Mouse (Mus musculus): ENCODE measurements around the gene Usp43. TPM values are rescaled to one million over a fixed set of nuclear protein-coding genes. Genes with fewer than 3 reads are reported as not detected.
A peak's percentile ranks its signal among the peaks of the same experiment; 100 is the strongest.

Gene Usp43
- 1 to 10 TPM; 1.5 to 1.7 TPM for total RNA-seq (2021)
- long read RNA-seq, experiment 1, full-length matches to known transcripts = 3 of 3 reads
- long read RNA-seq, experiment 1, partial matches to known transcripts = 0 of 3 reads
- long read RNA-seq, experiment 1, other reads (novel, unspliced or antisense) = 0 of 3 reads
- long read RNA-seq, experiment 2, full-length matches to known transcripts = 3 of 4 reads
- long read RNA-seq, experiment 2, partial matches to known transcripts = 1 of 4 reads
- long read RNA-seq, experiment 2, other reads (novel, unspliced or antisense) = 0 of 4 reads

- peak; percentile 29 to 60 for DNase-seq (ENCODE audit: low spot score in 2 of 2)
Measured at GRCm38 (mm10) chr11:67921827-67922754, at the start of gene Usp43. Gene Usp43, minus strand, starts transcription at chr11:67922153.

- no peak for DNase-seq (ENCODE audit: low spot score in 2 of 2)
Measured at GRCm38 (mm10) chr11:67967831-67968230, 45.9 kb upstream of the Usp43 start.

GRCm38 (mm10) chr11:67965905-67966878 lies 44.2 kb upstream of the Usp43 start, which contains the start of gene Stx8:
Gene Stx8, plus strand, starts transcription at chr11:67966193.
- DNase-seq (ENCODE audit: low spot score in 2 of 2) = peak; percentile 97 to 99

- DNase-seq (ENCODE audit: low spot score in 2 of 2) = peak; percentile 68 to 82
Measured at GRCm38 (mm10) chr11:67965242-67965883, 43.4 kb upstream of the Usp43 start, which contains the start of gene Cfap52. Gene Cfap52, minus strand, starts transcription at chr11:67965651.

- no peak for DNase-seq (ENCODE audit: low spot score in 2 of 2)
Measured at GRCm38 (mm10) chr11:67964110-67964509, 42.2 kb upstream of the Usp43 start.

- DNase-seq (ENCODE audit: low spot score in 2 of 2) = no peak
Measured at GRCm38 (mm10) chr11:67954413-67954812, 32.5 kb upstream of the Usp43 start.

GRCm38 (mm10) chr11:67953604-67954003 lies 31.7 kb upstream of the Usp43 start:
- no peak for DNase-seq (ENCODE audit: low spot score in 2 of 2)

GRCm38 (mm10) chr11:67949475-67949874 lies 27.5 kb upstream of the Usp43 start:
- DNase-seq (ENCODE audit: low spot score in 2 of 2) = no peak

- DNase-seq (ENCODE audit: low spot score in 2 of 2) = no peak
Measured at GRCm38 (mm10) chr11:67948229-67948628, 26.3 kb upstream of the Usp43 start.

- no peak for DNase-seq (ENCODE audit: low spot score in 2 of 2)
Measured at GRCm38 (mm10) chr11:67932156-67932555, 10.2 kb upstream of the Usp43 start.

GRCm38 (mm10) chr11:67926348-67927055 lies 4.5 kb upstream of the Usp43 start:
- no peak for DNase-seq (ENCODE audit: low spot score in 2 of 2)

- no peak for DNase-seq (ENCODE audit: low spot score in 2 of 2)
Measured at GRCm38 (mm10) chr11:67925000-67925399, 3.0 kb upstream of the Usp43 start.

GRCm38 (mm10) chr11:67923720-67924119 lies 1.8 kb upstream of the Usp43 start:
- DNase-seq (ENCODE audit: low spot score in 2 of 2) = no peak

- peak; percentile 32 to 62 for DNase-seq (ENCODE audit: low spot score in 2 of 2)
Measured at GRCm38 (mm10) chr11:67922755-67923125, 787 bp upstream of the Usp43 start.

- peak in 1 of 2 experiments; percentile 16 for DNase-seq (ENCODE audit: low spot score in 2 of 2)
Measured at GRCm38 (mm10) chr11:67921091-67921826, 694 bp downstream of the Usp43 start.

GRCm38 (mm10) chr11:67920226-67920960 lies 1.6 kb downstream of the Usp43 start:
- DNase-seq (ENCODE audit: low spot score in 2 of 2) = no peak

- DNase-seq (ENCODE audit: low spot score in 2 of 2) = no peak
Measured at GRCm38 (mm10) chr11:67919593-67919992, 2.4 kb downstream of the Usp43 start.

- DNase-seq (ENCODE audit: low spot score in 2 of 2) = no peak
Measured at GRCm38 (mm10) chr11:67917126-67917525, 4.8 kb downstream of the Usp43 start.
